Mouse (Mus musculus): ENCODE measurements around the gene Pvr. TPM values are rescaled to one million over a fixed set of nuclear protein-coding genes. Genes with fewer than 3 reads are reported as not detected.

The Pvr gene
- 1 to 10 TPM; 5.6 to 6.1 TPM for total RNA-seq (2021)
- long read RNA-seq, experiment 1, partial matches to known transcripts, result 0 of 2 reads
- long read RNA-seq, experiment 1, other reads (novel, unspliced or antisense), result 2 of 2 reads
- long read RNA-seq, experiment 2, result 0 reads

- peak; percentile 76 for DNase-seq
Measured at GRCm38 (mm10) chr7:19920506-19921261, at the start of gene Pvr. Pvr (minus strand) TSS chr7:19921160.

GRCm38 (mm10) chr7:19970196-19970595 is 49.2 kb upstream of the Pvr start:
- DNase-seq, result no peak

GRCm38 (mm10) chr7:19969541-19970090 is 48.7 kb upstream of the Pvr start:
- no peak for DNase-seq

- no peak for DNase-seq
Measured at GRCm38 (mm10) chr7:19969106-19969505, 48.1 kb upstream of the Pvr start.

- no peak for DNase-seq
Measured at GRCm38 (mm10) chr7:19964985-19965579, 44.1 kb upstream of the Pvr start, which contains the start of gene Ceacam20. Ceacam20 (plus strand) TSS chr7:19965412.

GRCm38 (mm10) chr7:19962423-19962822 is 41.5 kb upstream of the Pvr start:
- DNase-seq, result no peak

- DNase-seq, result peak; percentile 71
Measured at GRCm38 (mm10) chr7:19956341-19956781, 35.4 kb upstream of the Pvr start.

GRCm38 (mm10) chr7:19955861-19956260 is 34.9 kb upstream of the Pvr start:
- no peak for DNase-seq

- DNase-seq, result no peak
Measured at GRCm38 (mm10) chr7:19953054-19953453, 32.1 kb upstream of the Pvr start.

- no peak for DNase-seq
Measured at GRCm38 (mm10) chr7:19952320-19952986, 31.5 kb upstream of the Pvr start.

- no peak for DNase-seq
Measured at GRCm38 (mm10) chr7:19950589-19950988, 29.6 kb upstream of the Pvr start, which contains the start of gene Igsf23. Igsf23 (minus strand) TSS chr7:19950756.

- DNase-seq, result peak; percentile 23
Measured at GRCm38 (mm10) chr7:19949996-19950395, 29.0 kb upstream of the Pvr start.

- no peak for DNase-seq
Measured at GRCm38 (mm10) chr7:19948956-19949355, 28.0 kb upstream of the Pvr start.

- DNase-seq, result no peak
Measured at GRCm38 (mm10) chr7:19945821-19946515, 25.0 kb upstream of the Pvr start.

GRCm38 (mm10) chr7:19945201-19945600 is 24.2 kb upstream of the Pvr start:
- DNase-seq, result no peak

- no peak for DNase-seq
Measured at GRCm38 (mm10) chr7:19944709-19945108, 23.7 kb upstream of the Pvr start.

- DNase-seq, result no peak
Measured at GRCm38 (mm10) chr7:19940256-19940655, 19.3 kb upstream of the Pvr start.

GRCm38 (mm10) chr7:19939555-19940235 is 18.7 kb upstream of the Pvr start:
- peak; percentile 79 for DNase-seq

- no peak for DNase-seq
Measured at GRCm38 (mm10) chr7:19937229-19937821, 16.4 kb upstream of the Pvr start.

- no peak for DNase-seq
Measured at GRCm38 (mm10) chr7:19935961-19936360, 15.0 kb upstream of the Pvr start.

Data from gastrocnemius, postnatal 25 days (tissue).